ENCODE assay signal across 12 mouse cellular contexts in the genomic region with DNA sequence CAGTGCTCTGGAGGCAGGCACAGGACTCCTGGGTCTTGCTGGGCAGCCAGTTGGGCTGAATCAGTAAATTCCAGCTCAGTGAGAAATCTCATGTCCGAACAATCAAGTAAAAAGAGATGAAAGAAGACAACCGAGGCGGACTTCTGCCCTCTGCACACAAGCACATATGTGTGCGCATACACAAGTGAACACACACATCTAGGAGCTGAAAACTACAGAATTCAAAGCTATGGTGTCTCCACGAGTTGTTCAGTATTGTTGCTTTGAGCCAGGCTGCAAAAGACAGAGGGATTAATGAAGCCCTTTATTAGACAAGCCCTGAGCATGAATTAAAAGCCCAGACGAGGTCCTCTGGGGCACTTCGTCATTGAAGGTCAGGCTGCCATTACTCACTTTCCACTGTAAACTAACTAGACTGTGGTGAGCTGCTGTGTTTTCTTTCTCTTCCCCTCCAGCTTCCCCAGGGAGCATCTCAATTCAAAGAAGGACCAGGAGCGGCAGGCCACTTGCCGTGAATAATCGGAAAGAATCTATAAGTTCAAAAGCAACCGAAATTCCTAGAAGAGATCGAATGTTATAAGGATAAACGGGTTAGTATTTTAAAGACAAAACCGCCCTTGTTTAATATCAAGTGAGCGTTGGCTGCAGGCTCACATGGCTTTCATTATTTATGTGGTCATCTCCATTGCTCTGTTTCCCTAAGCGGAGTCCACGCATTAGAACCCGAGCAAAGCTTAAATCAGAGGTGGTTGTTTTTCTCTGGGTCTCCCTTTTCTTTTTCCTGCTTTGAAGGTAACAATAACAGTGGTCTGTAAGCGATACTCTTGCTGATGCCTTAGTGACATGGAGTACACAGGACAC. TPM values are rescaled to one million over a fixed set of nuclear protein-coding genes. Genes with fewer than 3 reads are reported as not detected.
DNase-seq lines count a peak whose midpoint lies in the region; ATAC-seq lines count a peak whose summit lies in the region.
"Had no signal": no experiment of that assay in that cellular context is flagged by ENCODE, and none has a peak within 500 bp of the region (broad histone marks: within the 10 kb centered on the region; RNA-seq: fewer than 3 reads in every experiment).

No protein-coding gene starts in this region.

- peak overlapping the region; percentile 29 for H3K4me2 ChIP-seq in embryonic facial prominence, embryonic 13.5 days
- peak overlapping the region; percentile 16; the same call in 1 of the 2 replicates for H3K4me2 ChIP-seq in midbrain, embryonic 15.5 days
- H3K4me2 ChIP-seq: limb, embryonic 12.5 days had no signal

- H3K27ac ChIP-seq in heart, embryonic 10.5 days = no peak overlapping the region
- H3K27ac ChIP-seq in embryonic facial prominence, embryonic 13.5 days = no peak overlapping the region
- no peak overlapping the region for H3K27ac ChIP-seq in midbrain, embryonic 15.5 days
- H3K27ac ChIP-seq: limb, embryonic 12.5 days had no signal

- no peak overlapping the region for H3K9ac ChIP-seq in embryonic facial prominence, embryonic 13.5 days
- no peak overlapping the region for H3K9ac ChIP-seq in midbrain, embryonic 15.5 days
- H3K9ac ChIP-seq: limb, embryonic 12.5 days had no signal

- H3K27me3 ChIP-seq in heart, embryonic 10.5 days (ENCODE audit: insufficient read depth, poor library complexity, severe bottlenecking) = no peaks in the 10 kb centered on the region
- 0 out of 2 replicates have a peak, but pooled peaks cover 5% of the 10 kb centered on the region for H3K27me3 ChIP-seq in embryonic facial prominence, embryonic 13.5 days
- H3K27me3 ChIP-seq in midbrain, embryonic 15.5 days (replicated peaks) = no peaks in the 10 kb centered on the region
- H3K27me3 ChIP-seq: limb, embryonic 12.5 days had no signal

- no peak for ATAC-seq in embryonic facial prominence, embryonic 13.5 days (ENCODE audit: insufficient number of reproducible peaks, insufficient read depth, low FRiP score, low TSS enrichment, low read depth)
- no peak for ATAC-seq in midbrain, embryonic 15.5 days (replicated peaks)
- ATAC-seq: inflammation-experienced regulatory T-cells, adult 6 months had no signal

- no peaks in the 10 kb centered on the region for H3K4me1 ChIP-seq in heart, embryonic 10.5 days
- H3K4me1 ChIP-seq in embryonic facial prominence, embryonic 13.5 days = peaks cover 9% of the 10 kb centered on the region
- H3K4me1 ChIP-seq in midbrain, embryonic 15.5 days = peaks cover 7% of the 10 kb centered on the region

- WGBS in heart, embryonic 10.5 days = 71% methylated on average over 19 of the region's 19 CpGs
- WGBS in embryonic facial prominence, embryonic 13.5 days = 24% methylated on average over 19 of the region's 19 CpGs
- WGBS in midbrain, embryonic 15.5 days = 21% methylated on average over 19 of the region's 19 CpGs

- peak; percentile 33 for DNase-seq in heart, embryonic 10.5 days (ENCODE audit: low spot score)
- no peak for DNase-seq in heart, adult 9 months (ENCODE audit: low spot score in 2 of 2)
- peak; percentile 17 for DNase-seq in adrenal gland, postnatal 14 days
- DNase-seq in layer of hippocampus, adult 9-10 months (ENCODE audit: low spot score) = no peak
- DNase-seq in urinary bladder, adult 2 months (ENCODE audit: low spot score) = no peak
- DNase-seq in kidney, postnatal 36 days = no peak

- no peaks in the 10 kb centered on the region for H3K36me3 ChIP-seq in heart, embryonic 10.5 days
- H3K36me3 ChIP-seq in embryonic facial prominence, embryonic 13.5 days = no peaks in the 10 kb centered on the region
- no peaks in the 10 kb centered on the region for H3K36me3 ChIP-seq in midbrain, embryonic 15.5 days (replicated peaks)
- H3K36me3 ChIP-seq: limb, embryonic 12.5 days had no signal

- no peak overlapping the region for H3K4me3 ChIP-seq in heart, embryonic 10.5 days
- no peak overlapping the region for H3K4me3 ChIP-seq in embryonic facial prominence, embryonic 13.5 days
- no peak overlapping the region for H3K4me3 ChIP-seq in midbrain, embryonic 15.5 days
- H3K4me3 ChIP-seq: erythroblast, embryonic 14.5 days; limb, embryonic 12.5 days had no signal

- no peaks in the 10 kb centered on the region for H3K9me3 ChIP-seq in heart, embryonic 10.5 days
- no peaks in the 10 kb centered on the region for H3K9me3 ChIP-seq in embryonic facial prominence, embryonic 13.5 days
- no peaks in the 10 kb centered on the region for H3K9me3 ChIP-seq in midbrain, embryonic 15.5 days
- H3K9me3 ChIP-seq: limb, embryonic 12.5 days had no signal

RNA-seq across cellular contexts. Expression of a gene that starts 52.8 kb away (rescaled TPM):
- polyA plus RNA-seq in heart, embryonic 10.5 days (2016; fragmentation: Nextera tagmentation; extraction: Ambion mirVana) = 13.6 and 17.1 TPM in 2 replicates
- total RNA-seq in adrenal gland, postnatal 14 days (2021) = 11.5 and 18.5 TPM in 2 replicates
- 55.6 and 71.6 TPM in 2 replicates for polyA plus RNA-seq in embryonic facial prominence, embryonic 13.5 days (2015; fragmentation: Nextera tagmentation; extraction: Ambion mirVana)
- polyA plus RNA-seq in midbrain, embryonic 15.5 days (2015; fragmentation: Nextera tagmentation; extraction: Ambion mirVana) = 47.5 and 49.3 TPM in 2 replicates
- polyA plus RNA-seq in urinary bladder, adult 2 months (2012; rRNA removed) = 7.3 and 10.0 TPM in 2 replicates
- total RNA-seq: granulocyte monocyte progenitor cell, adult 5-6 weeks had no signal
- polyA plus RNA-seq: erythroblast, embryonic 14.5 days had no signal

Comparison
In these comparisons a context has a peak if more than half of its experiments do, and no peak if none do; other contexts are left out.
1. DNase-seq: peak in heart, embryonic 10.5 days (single experiment) and adrenal gland, postnatal 14 days (single experiment); none in heart, adult 9 months (0 of 2), layer of hippocampus, adult 9-10 months (single experiment), urinary bladder, adult 2 months (single experiment) and kidney, postnatal 36 days (0 of 2).